Mouse (Mus musculus) spleen, postnatal 4 days (tissue): Measurements from ENCODE around the gene Col15a1.

Experiments
- DNase-seq, 2 experiments: peaks; one replicate each; pipeline ENCODE4 v3.0.0; 2022; ENCODE audit warnings: low spot score in 2 of 2

The Col15a1 gene

DNA sequence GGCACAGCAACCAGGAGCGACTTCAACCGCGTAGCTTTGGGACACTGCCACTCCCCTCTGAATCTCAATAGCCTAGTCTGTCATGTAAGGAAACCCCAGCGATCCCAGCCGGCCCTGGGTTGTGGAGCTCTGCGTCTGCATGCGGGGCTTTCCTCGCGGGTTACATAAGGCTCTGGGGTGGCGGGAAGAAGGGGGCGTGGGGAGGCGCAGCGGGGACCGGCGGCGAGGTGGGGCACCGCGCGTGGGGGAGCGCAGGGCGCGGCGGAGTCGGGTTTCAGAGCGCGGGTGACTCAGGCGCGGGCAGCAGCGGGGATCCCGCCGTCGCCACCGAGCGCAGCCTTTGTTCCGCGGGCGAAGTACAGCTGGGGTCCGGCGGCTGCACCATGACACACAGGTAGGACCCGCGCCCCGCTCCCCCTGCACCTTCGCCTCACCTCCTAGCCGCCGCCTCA is at the start of gene Col15a1:
Gene Col15a1 (plus strand): TSS at position 193 of the 452 bp plus-strand sequence.
- no peak for DNase-seq

DNA sequence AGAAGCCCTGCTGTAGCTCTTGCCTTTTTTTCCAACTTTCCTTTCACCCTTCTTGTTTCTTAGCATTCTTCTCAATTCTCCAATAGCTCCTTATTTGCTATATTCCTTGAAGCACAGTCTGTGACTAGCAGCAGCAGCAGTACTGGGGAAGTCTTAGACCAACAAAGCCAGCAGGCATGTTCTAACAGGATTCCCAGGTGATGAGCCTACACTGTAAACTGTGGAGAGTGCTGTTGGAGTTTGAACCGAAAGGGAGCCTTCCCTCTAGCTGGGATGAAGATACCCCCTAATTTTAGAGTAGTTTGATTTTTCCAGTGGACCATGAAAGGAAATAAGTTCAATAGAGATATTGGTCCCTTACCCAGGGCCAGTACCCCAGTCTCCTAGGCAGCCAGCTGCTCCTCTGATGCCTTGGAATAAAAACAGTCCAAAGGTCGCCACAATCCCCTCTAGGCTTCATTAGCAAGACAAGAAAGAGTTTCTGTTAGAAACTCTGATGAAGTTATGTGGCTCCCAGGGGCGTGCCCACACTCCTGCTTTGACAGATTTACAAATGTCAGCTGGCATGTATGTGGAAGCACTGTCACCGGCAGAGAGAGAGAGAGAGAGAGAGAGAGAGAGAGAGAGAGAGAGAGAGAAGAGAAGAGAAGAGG is 46.7 kb upstream of the Col15a1 start:
- DNase-seq, result no peak

DNA sequence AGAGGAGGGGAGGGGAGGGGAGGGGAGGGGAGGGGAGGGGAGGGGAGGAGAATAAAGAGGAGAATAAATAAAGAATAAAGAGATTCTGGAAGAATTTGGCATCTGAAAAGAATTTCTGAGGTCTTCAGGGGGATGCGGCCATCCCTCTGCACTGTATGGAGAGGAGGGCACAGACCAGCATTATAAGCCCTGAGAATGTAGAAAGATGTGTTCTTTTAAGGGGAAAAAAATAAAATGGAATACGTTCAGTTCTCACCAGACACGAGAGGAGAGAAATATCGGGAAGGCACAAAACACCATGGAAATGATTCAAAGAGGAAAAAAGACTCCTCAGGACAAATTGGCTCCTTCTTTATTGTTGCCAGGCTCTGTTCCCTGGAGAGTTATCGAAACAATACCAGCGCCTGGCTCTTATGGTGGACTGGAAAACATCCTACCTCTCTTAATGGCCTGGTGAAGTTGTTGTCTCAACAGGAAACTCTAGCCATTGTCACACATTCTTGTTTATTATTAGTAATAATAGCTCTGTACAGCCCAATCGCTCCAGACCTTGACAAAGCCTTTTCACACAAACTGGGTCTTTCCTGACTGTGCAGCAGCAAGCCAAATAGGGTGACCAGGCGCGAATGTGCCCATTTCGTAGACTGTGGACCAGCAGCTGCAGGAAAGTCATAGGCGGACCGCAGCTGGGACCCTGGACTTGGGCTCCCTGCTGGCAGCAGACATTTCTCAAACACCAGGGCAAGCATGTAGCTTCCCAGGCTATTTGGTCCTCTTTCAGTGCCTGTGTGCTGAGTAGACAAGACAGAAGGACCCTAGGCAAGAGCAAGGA is 46.0 kb upstream of the Col15a1 start:
- no peak for DNase-seq

DNA sequence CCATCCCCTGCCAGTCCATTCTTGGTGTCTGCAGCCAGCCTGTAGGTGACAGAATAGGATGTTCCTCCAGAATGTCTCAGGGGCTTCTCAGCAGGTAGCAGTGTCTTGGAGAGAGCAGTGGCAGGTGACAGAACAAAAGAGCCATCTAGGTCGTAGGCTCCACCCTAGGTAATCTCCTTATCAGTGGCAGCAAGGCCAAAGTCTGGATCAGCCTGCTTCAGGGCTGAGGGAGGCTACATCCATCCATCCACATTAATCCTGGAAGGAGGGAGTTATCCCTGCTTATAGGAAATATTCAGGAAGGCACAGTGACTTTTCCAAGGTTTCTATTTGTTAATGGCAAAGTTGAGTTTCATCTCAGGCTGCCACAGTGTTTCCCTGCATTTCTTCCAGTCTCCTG is 35.6 kb upstream of the Col15a1 start:
- DNase-seq, result no peak

DNA sequence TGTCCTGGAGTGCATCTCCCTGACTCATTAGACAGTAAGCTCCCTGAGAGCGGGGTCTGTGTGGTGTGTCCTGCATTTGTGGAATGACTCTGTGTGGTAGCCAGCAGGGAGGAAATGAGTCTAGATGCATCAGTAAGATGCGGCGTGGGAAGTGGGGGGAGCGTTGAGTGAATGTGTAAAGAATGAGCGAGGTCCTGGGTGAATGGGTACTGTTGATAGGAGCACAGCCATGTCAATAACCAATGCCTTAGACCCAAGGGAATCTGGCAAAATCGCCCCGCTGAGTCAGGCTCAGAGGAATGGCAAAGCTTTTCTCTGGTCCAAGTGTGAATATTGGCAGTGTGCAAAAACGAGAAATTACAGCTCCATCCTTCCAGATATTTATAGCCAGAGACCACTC is 30.9 kb upstream of the Col15a1 start:
- no peak for DNase-seq

DNA sequence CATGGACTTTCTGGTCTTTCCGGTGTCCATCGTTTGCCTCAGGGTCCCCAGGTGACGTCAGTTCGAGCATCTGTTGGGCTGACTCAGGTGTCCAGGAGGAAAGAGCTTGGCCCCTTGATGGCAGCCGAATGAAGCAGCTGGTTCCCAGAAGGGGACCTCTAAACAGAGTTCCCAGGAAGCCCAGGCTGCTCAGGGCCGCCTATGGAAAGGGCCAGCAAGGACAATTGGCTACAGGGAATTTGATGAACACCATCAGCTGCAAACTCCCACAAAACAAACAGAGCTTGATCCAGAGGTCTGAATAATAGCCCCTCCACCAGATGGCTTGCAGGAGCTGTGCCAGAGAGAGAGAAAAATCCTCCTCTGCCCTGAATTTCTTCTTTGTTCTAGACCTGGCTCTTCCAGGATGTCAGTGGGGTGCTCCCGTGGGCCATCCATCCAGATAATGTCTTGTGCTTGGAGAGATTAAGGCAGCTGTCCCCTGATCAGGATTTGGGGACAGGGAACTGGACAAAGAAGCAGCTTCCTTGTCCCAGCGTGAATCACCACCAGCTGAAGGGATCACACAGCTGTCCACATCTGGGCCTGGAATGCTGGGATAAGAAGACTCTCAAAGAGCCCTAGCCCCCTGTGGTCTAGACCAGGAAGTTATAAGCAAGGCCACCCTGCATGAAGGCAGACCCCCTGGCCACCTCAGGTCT is 29.6 kb upstream of the Col15a1 start:
- no peak for DNase-seq

DNA sequence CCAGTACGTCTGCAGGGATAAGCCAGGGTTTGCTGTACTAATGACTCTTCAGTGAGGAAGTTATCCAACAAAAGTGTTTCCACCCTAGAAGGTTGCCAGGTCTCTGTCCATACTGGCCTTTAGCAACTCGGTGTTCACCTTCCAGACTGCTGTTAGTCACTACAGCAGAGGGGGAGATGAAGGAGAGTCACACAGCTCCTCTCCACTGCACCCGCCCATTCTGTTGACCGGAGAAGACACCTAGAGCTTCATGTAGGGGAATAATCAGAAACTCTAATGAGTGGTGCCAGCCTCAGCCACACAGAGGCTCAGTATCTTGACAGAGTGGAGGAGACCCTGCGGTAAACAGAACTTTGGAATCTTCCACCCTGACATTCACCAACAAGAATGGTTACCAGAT is 28.4 kb upstream of the Col15a1 start:
- DNase-seq, result no peak

DNA sequence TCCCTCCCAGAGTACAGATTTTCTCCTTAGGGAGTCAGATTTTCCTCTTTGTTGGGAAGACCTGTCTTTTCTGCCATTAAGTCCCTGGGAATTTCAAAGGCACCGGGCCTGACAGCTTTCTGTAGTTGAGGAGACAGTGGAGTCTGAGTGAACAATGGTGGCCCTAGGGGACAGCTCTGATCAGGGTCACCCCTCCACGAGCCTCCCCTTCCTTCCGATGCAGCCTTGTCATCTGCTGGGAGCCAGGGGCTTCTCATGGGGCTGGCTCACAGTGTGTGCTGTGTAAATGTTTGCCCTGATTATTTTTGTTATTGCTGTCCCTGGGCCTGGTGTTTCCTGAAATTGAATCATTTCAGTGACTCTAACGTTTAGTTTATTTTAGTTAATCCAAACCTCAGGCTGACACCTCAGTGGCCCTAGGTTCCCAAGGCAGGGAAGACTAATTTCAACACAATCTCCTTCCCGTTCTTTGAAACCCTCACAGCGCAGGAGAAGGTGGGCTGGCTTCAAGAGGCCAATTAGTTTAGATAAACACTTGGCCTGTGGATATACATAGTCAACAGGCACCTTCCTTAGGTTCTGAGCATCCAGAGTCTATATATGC is 23.8 kb upstream of the Col15a1 start:
- DNase-seq, result no peak

DNA sequence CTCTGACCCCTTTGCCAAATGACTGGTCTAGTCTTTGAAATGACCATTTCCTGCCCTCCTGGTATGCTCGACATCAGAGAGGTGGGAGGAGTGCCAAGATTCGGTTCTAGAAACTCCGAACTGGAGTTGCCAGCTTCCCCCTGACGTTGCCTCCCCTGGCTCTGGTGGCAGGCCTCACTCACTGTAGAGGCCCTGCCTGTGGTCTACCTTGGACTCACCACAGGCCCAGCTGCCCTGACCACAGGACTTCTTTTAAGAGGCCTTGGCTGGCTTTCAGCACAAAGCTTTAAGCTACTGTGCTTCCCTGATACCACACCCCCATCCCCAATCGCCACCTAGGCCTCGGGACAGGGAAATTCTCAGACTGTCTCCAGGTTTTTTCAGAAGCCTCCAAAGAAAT is 21.4 kb upstream of the Col15a1 start:
- DNase-seq, result no peak

DNA sequence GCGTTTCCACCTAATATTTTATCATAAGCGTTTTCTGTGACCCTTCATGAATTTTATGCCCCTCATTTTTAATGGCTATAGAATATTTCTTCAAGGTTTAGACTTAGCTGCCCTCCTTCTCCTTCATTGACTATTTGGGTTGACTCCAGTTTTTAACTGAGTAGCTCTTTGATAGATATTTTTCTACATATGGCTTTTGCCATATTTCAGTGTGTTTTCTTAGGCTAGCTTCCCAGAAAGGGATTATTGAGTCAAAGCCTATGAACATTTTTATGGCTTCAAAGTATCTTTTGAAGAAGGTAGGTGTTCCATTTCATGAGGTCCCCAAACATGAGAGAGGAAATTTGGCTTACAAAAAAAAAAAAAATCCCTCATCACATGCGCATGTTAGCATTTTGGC is 11.8 kb upstream of the Col15a1 start:
- DNase-seq, result no peak

DNA sequence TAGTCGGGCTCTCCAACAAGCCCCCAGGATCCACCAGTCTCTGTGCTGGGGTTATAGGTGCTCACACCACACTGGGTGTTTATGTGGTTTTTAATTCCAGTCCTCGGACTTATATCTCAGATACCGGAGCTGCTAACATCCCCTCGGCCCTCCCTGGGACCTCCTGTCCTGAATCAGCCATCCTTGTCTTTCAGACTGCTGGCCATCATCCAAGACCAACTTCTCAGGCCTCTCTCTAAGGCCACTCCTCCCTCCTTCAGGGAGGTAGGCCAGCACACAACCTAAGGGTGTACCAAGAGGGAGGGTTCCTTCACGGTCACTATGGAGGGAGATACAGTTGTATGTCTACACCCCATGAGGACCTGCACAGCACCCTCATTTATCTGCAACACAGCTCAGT is 4.3 kb upstream of the Col15a1 start:
- DNase-seq, result no peak

DNA sequence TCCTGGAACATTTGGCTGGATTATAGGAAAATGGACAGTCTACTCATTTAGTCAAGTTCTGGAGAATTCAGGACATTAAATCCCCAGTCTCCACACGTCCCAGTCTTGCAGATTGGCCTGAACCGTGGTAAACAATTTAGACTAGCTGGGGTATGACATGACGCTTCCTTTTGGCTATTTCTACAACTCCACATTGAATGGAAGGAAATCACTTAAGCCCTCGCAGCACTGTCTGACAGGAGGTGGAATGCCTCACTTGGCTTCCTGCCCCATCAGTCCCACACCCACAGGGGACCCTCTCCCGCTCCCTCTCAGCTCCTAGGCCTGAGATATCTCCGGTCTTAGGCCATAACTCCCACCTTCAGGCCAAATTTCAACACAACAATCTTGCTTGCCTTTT is 2.1 kb upstream of the Col15a1 start:
- no peak for DNase-seq

DNA sequence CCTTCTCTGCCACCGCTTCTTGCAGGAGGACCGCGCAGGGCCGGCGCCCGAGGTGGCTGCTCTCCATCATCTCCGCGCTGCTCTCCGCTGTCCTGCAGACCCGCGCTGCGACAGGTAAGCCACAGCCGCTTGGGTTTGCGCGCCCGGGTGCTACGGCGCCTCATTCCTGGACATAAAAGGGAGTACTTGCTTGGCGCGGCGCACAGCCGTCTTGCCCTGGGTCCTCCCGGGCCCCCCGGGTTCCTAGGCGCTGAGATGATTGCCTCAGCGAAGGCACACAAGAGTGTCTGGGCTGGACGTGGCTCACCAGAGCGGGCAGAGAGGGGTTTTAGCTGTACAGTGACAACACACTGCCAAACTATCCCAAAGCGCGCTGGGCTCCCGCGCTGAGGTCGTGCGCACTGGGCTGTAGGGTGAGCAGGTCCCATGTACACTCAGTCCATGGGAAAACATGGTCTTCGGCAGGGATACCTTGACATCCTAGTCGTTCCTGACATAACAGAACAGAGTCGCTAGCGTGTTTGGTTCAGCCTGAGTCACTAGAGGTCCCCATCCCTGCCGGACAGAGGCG is 545 bp downstream of the Col15a1 start:
- no peak for DNase-seq

DNA sequence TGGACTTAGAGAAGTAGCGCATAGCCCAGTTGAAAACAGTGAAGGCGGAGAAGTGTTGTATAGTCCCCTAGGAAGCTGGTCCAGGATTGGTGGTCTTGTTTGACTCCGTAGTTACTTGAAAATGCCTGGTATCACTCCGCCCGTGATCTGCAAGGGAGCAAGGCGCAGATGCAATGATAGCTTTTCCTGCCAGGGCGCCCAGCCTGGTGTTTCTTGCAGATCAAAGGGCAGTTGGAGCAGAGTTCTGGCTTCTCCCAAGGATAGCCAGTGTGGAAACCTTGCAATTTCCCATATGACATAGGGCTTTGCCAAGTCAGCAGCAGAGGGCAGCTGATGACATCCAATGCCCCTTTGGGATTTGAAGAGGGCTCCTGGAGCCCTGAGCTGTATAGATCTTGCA is 1.5 kb downstream of the Col15a1 start:
- no peak for DNase-seq

DNA sequence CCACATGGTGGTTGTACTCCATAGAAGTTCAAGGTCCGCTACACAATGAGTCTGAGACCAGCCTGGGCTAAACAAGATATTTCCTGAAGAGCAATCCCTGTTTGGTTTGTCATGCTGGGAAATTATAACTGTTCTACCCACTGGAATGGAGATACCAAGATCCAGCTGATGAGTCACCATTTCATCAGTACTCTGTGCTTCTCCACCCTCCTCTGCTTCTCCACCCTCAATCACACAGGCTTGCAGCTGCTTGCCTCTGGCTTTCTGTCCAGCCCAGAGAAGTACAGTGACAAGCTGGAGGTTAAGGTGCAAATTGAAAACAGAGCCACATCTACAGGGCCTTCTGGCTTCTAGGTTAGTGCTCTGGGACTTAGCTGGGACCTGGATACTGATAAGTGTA is 10.9 kb downstream of the Col15a1 start:
- no peak for DNase-seq

DNA sequence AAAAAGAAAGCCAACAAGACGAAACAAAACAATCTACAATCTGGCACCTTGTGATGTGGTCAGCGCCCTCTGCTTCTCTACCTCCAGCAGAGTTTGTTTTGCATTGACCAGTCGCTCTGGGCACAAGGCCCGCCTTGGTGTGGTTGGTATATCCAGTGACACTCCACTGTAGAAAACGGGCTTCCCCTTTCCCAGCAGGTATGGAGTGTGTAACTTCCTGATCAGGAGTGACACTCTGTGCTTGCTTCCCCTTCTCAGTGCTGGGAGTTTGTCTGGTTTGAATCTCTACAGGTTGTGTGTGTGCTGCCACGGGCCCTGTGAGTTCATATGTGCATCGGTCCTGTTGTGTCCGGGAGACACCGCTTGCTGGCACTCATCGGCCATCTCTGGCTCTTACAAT is 11.4 kb downstream of the Col15a1 start:
- DNase-seq, result no peak

DNA sequence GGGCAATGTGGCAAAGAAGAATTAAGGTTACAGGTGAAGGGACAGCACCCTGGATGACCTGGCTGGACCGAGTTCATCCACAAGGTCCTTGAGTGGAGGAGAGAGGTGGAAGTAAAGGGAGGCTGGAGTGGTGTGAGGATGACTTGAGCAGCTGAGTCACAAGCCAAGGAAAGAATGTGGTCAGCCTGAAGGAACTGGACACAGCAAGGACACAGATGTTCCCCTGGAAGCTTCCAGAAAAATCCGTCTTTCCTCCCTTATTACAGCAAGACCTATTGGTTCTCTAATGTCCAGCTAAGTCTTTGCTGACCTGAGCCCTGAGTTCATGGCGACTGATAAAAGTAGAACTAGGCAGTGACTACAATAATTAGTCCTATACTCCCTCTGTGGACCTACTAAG is 12.6 kb downstream of the Col15a1 start:
- DNase-seq, result no peak

DNA sequence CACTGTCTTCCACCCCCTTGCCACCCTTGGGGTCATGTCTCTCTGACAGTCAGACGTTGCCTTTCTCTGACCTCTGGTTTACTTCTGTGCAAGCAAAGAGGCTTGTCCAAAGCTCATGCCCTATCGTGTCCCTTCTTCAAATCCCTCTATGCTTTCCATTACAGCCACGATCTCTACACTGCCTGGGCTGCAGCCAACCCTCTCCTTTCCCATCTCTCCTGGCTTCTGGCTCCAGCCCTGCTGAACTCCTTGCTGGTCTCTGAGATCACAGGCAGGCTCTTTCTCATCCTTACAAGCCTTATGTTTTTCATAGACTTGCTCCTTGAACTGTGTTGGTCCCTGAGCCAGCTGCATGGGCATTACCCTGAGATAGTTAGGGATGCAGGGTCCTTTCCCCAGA is 14.2 kb downstream of the Col15a1 start:
- DNase-seq, result no peak

DNA sequence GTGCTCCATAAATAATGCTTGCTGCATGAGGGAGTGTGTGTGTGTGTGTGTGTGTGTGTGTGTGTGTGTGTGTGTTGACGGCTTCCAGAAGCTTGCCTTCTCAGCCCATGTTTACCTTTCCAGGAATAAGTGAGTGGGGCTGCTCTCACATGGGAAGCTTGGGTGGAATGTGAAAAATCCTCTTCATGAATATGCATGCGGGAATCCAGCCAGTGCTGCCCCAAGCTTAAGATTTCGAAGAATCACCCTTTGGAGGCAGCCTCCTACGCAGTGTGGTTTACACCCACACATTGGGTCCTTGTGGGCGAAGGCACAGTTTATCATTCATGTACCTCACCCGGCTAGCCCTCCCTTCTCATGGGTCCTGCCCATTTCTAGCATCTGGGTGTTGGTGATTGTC is 18.0 kb downstream of the Col15a1 start:
- no peak for DNase-seq

DNA sequence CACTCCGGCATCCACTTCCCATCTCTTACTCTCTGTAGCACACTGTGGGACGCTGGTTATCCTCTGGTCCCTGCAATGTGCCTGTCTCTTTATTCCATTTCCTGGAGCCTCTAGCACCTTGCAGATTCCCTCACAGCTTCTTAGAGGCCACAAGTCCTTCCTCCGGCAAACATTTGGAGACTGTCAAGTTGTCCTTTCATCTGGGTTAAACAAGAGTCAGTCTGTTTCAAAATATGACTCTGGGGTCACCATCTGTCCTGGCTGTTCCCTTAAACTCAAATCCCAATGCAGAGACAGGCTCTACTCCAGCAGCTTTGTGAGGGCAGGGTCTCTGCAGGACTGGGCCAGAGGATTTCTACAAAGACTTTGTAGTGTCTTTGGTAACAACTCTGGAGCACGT is 19.1 kb downstream of the Col15a1 start:
- DNase-seq, result no peak

DNA sequence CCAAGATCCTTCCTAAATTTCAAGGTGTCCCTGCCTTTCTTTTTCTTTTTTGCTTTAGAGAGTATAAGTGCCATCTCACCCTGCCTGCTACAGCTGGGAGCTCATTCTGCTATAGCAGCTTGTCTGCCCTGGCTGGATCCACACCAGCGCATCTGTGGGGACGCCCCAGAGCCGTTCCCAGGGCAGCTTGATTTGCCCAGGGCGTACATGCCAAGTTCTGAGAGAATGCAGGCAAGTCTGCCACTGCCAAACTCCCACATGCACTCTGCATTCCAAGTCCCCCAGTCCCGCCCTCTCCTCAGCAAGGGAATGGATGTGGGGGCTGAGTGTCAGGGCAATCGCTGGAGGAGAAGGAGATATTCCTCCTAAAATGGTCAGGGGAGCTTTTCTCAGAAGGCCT is 19.8 kb downstream of the Col15a1 start:
- no peak for DNase-seq

DNA sequence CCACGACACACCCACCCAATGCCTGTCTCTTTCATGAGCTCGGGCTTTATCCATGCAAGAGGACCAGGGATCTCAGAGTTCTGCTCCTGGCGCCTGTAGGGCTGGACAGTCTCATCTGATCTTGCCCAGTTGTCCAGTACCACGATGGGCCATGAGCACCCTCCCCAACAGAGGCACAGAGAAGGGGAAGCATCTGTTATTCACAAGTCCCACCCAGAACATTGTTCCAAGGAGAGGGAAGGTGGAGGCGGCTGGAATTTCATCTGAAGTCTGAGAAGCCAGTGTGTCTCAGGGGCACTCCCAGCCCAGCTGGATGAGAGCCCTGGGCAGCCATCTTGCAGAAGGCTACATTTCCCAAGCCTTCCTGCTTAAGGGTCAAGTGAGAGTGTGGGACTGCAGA is 21.0 kb downstream of the Col15a1 start:
- DNase-seq, result no peak
